Mouse (Mus musculus) kidney, embryonic 14.5 days (tissue): ENCODE measurements at regions not wholly inside any gene's neighbourhood (a gene's known extent, or its start where the extent isn't known, plus 50 kb on each side); places are given as distances from the start of the nearest gene placed in this dataset.
"Not testable (repeated sequence)": the region's sequence is repeated elsewhere in the genome, so short reads cannot be mapped to it uniquely, and the experiment has no call there.

Experiments used
- ATAC-seq: fragments of 200-750 bp; cut with Nextera tagmentation; 2 replicates; pipeline ENCODE4 v1.8.0; 2017; ENCODE audit warnings: moderate number of reproducible peaks, mild to moderate bottlenecking, moderate TSS enrichment, moderate library complexity; ENCODE audit not compliant: low FRiP score, low TSS enrichment
- H3K27ac ChIP-seq: fragments of 300-500 bp; sonication (generic); 2 replicates; pipeline ENCODE4 v1.5.1; 2014; ENCODE audit warnings: low read depth, mild to moderate bottlenecking, low read length, moderate library complexity, mixed read lengths
- H3K27me3 ChIP-seq: fragments of 300-500 bp; sonication (generic); 2 replicates; pipeline ENCODE4 v1.6.1; 2014; ENCODE audit warnings: mild to moderate bottlenecking, low read length; ENCODE audit not compliant: control insufficient read depth, insufficient read depth
- H3K36me3 ChIP-seq: fragments of 300-500 bp; sonication (generic); 2 replicates; pipeline ENCODE4 v1.6.1; 2014; ENCODE audit warnings: low read length, mixed read lengths; ENCODE audit not compliant: control insufficient read depth, insufficient read depth
- H3K4me1 ChIP-seq: fragments of 300-500 bp; sonication (generic); 2 replicates; pipeline ENCODE4 v1.6.1; 2014; ENCODE audit warnings: low read length, mixed read lengths; ENCODE audit not compliant: control insufficient read depth, insufficient read depth
- H3K4me2 ChIP-seq: fragments of 300-500 bp; sonication (generic); replicated peaks from 2 replicates; pipeline ENCODE4 v1.6.1; 2014; ENCODE audit warnings: low read depth, mild to moderate bottlenecking, low read length
- H3K4me3 ChIP-seq: fragments of 300-500 bp; sonication (generic); 2 replicates; pipeline ENCODE4 v1.5.1; 2014; ENCODE audit warnings: mild to moderate bottlenecking, low read length
- H3K9ac ChIP-seq: fragments of 300-500 bp; sonication (generic); 2 replicates; pipeline ENCODE4 v1.6.1; 2014; ENCODE audit warnings: low read depth, mild to moderate bottlenecking, low read length, moderate library complexity
- H3K9me3 ChIP-seq: fragments of 300-500 bp; sonication (generic); 2 replicates; pipeline ENCODE4 v1.6.1; 2016; ENCODE audit warnings: low read length; ENCODE audit not compliant: control insufficient read depth
- WGBS: fragments of 180-500 bp; shearing (Covaris S2); extraction: QIAGEN DNeasy Blood & Tissue Kit; methylation state at CpG from one replicate; pipeline ENCODE4 v1.1.7; 2014; 5-methylcytosine and 5-hydroxymethylcytosine counted together

DNA sequence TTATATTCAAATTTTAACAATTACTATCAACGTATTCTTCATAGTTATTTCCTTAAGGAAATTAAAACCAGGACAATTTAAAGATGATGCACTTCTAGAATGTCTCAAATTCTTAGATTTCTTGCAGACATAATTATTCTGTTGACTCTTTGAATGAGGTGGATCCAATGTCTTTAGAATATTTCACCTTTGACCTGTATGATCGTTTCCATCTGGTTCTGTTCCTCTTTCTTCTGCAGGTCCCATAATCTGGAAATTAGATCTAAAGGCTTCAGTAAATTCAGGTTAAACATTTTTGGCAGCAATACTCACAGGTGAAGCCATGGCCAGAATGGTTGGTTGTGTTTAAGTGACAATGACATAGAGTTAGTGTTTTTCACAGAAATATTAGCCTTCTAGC, 982.4 kb downstream of the Car8 start:
- 69% methylated on average over 2 of the region's 2 CpGs for WGBS
- H3K4me2 ChIP-seq = no peak overlapping the region
- H3K27me3 ChIP-seq = no peaks in the 10 kb centered on the region
- H3K4me3 ChIP-seq = no peak overlapping the region
- H3K9ac ChIP-seq = no peak overlapping the region
- no peaks in the 10 kb centered on the region for H3K4me1 ChIP-seq
- no peak overlapping the region for H3K27ac ChIP-seq
- H3K9me3 ChIP-seq = no peaks in the 10 kb centered on the region
- H3K36me3 ChIP-seq = no peaks in the 10 kb centered on the region
- no peak for ATAC-seq

DNA sequence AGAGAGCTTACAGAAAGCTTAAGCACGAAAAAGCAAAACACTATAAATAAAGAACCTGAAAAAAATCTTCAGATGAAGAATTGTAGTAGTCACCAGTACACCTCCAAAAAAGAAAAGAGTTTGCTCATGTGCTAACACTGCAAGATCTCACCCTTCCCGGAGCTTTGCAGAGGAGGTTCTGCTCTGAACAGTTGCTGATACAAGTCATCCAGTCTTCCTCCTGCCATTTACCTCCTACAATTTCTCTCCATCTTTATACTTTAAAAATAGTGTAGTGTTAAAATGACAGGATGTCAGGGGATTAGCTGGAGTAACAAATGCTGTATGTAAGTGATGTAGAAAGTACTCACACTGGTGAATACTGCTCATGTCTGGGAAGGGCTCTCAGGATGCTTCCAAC, 985.2 kb downstream of the Car8 start:
- no peak overlapping the region for H3K9ac ChIP-seq
- ATAC-seq = no peak
- H3K27ac ChIP-seq = no peak overlapping the region
- 72% methylated on average over 2 of the region's 2 CpGs for WGBS
- no peaks in the 10 kb centered on the region for H3K36me3 ChIP-seq
- no peaks in the 10 kb centered on the region for H3K9me3 ChIP-seq
- H3K4me1 ChIP-seq = no peaks in the 10 kb centered on the region
- no peaks in the 10 kb centered on the region for H3K27me3 ChIP-seq
- no peak overlapping the region for H3K4me2 ChIP-seq
- no peak overlapping the region for H3K4me3 ChIP-seq

DNA sequence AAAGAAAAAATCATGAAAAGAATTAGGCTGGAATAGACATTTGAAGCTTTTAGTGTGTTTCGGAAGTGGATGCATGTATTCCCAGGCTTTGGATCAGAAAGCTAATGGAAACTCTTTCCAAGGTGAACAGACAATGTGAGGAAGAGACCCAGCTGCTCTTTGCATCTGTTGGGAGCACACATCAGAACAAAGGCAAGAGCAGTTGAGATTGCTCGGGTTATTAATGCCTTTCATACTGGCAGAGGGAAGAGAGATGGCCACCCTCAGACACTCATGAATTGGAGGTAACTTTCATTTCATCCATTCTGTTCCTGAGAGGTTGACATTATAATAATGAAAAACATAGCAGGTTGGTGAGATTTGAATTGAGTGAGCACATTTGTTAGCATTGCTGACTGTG, 987.2 kb downstream of the Car8 start:
- no peaks in the 10 kb centered on the region for H3K9me3 ChIP-seq
- no peak overlapping the region for H3K4me3 ChIP-seq
- no peak overlapping the region for H3K27ac ChIP-seq
- no peak overlapping the region for H3K4me2 ChIP-seq
- no peaks in the 10 kb centered on the region for H3K27me3 ChIP-seq
- no peak overlapping the region for H3K9ac ChIP-seq
- H3K36me3 ChIP-seq = no peaks in the 10 kb centered on the region
- no peak for ATAC-seq
- no peaks in the 10 kb centered on the region for H3K4me1 ChIP-seq
- WGBS = 93% methylated on average over 2 of the region's 2 CpGs

DNA sequence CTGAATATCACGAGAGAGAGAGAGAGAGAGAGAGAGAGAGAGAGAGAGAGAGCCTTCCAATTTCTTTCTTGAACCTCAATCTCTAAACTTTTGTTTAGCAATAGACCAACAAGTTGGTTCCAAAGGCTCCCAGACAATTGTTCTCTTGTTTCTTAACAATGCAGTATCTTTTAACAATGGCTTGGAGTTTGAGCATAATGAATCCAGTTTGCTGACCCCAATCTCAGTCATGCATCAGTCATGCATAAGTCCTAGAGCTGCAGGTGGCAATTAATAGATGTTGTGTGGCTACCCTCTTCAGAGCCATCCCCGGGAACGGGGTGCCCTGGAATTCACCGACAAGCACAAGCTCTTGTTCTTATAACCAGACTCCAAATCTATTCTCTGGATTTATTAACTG, 991.0 kb downstream of the Car8 start:
- no peaks in the 10 kb centered on the region for H3K4me1 ChIP-seq
- WGBS = 88% methylated on average over 4 of the region's 4 CpGs
- H3K36me3 ChIP-seq = no peaks in the 10 kb centered on the region
- H3K9ac ChIP-seq = no peak overlapping the region
- ATAC-seq = no peak
- no peak overlapping the region for H3K27ac ChIP-seq
- no peak overlapping the region for H3K4me2 ChIP-seq
- no peak overlapping the region for H3K4me3 ChIP-seq
- H3K9me3 ChIP-seq = no peaks in the 10 kb centered on the region
- no peaks in the 10 kb centered on the region for H3K27me3 ChIP-seq

DNA sequence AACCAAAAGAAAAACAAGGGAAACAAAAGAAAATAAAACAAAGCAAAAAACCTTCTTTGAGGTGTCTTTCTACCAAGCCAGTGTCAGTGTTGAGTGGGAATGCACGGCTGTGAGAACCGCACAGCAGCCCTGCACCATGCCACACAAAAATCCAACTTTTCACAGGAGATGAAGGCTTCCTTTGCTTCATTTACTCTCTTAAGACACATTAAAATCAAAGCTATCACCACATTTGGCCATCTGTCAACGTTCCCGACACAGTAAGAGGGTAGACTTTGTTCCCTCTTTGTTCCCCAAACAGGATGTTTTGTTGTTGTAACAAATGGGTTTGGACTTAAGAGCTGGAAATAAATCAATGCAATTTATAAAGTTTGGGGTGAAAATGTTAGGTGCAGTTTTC, 991.6 kb downstream of the Car8 start:
- H3K9me3 ChIP-seq = no peaks in the 10 kb centered on the region
- no peak for ATAC-seq
- no peak overlapping the region for H3K4me2 ChIP-seq
- WGBS = 55% methylated on average over 4 of the region's 4 CpGs
- H3K4me1 ChIP-seq = no peaks in the 10 kb centered on the region
- no peak overlapping the region for H3K9ac ChIP-seq
- no peaks in the 10 kb centered on the region for H3K36me3 ChIP-seq
- H3K27me3 ChIP-seq = no peaks in the 10 kb centered on the region
- no peak overlapping the region for H3K27ac ChIP-seq
- no peak overlapping the region for H3K4me3 ChIP-seq

- no peak overlapping the region for H3K27ac ChIP-seq
- H3K4me3 ChIP-seq = no peak overlapping the region
- H3K27me3 ChIP-seq = no peaks in the 10 kb centered on the region
- no peak overlapping the region for H3K9ac ChIP-seq
- H3K9me3 ChIP-seq = no peaks in the 10 kb centered on the region
- H3K4me2 ChIP-seq = no peak overlapping the region
- H3K36me3 ChIP-seq = no peaks in the 10 kb centered on the region
- 82% methylated on average over 4 of the region's 4 CpGs for WGBS
- ATAC-seq = no peak
- no peaks in the 10 kb centered on the region for H3K4me1 ChIP-seq
Measured at GRCm38 (mm10) chr4:7246828-7247227, 992.0 kb downstream of the Car8 start.

- Histone ChIP-seq H3K27ac (no peak overlapping the region), H3K4me3 (no peak overlapping the region), H3K36me3 (no peaks in the 10 kb centered on the region), H3K27me3 (no peaks in the 10 kb centered on the region), H3K4me1 (no peaks in the 10 kb centered on the region), H3K9ac (no peak overlapping the region), H3K4me2 (no peak overlapping the region), H3K9me3 (no peaks in the 10 kb centered on the region)
- 85% methylated on average over 2 of the region's 2 CpGs for WGBS
- no peak for ATAC-seq
Measured at GRCm38 (mm10) chr4:7245653-7246052, 993.2 kb downstream of the Car8 start.

DNA sequence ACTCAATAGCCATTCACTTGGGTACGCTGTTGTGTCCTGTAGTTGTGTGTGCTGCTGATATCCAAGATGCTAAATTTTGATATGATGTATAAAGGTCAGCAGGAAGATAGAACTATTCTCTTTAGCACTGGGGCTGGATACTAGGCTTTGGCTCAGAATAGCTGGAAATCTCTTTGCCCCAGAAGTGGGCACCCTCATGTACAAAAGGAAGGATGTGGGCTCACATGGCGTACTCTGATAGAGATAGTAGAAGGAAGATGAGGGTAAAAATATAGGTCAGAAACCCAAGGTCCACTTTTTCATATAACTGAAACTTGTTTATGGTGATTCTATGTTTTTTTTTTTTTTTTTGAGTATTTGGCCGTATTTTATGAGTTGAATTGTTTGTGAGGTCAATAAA, 1001.0 kb downstream of the Car8 start:
- ATAC-seq = no peak
- H3K9me3 ChIP-seq = peaks cover 4% of the 10 kb centered on the region; the same call in 1 of the 2 replicates
- no peak overlapping the region for H3K9ac ChIP-seq
- no peak overlapping the region for H3K4me3 ChIP-seq
- no peaks in the 10 kb centered on the region for H3K4me1 ChIP-seq
- H3K27me3 ChIP-seq = no peaks in the 10 kb centered on the region
- WGBS = 83% methylated on average over 3 of the region's 3 CpGs
- H3K36me3 ChIP-seq = no peaks in the 10 kb centered on the region
- H3K27ac ChIP-seq = no peak overlapping the region
- H3K4me2 ChIP-seq = no peak overlapping the region

GRCm38 (mm10) chr4:7234537-7234936, 1004.3 kb downstream of the Car8 start:
- not testable (repeated sequence) for H3K27me3 ChIP-seq, H3K27ac ChIP-seq, H3K4me1 ChIP-seq, H3K4me3 ChIP-seq, H3K9me3 ChIP-seq, H3K9ac ChIP-seq, H3K4me2 ChIP-seq, H3K36me3 ChIP-seq, ATAC-seq
- WGBS = 93% methylated on average over 6 of the region's 6 CpGs

- no peaks in the 10 kb centered on the region for H3K4me1 ChIP-seq
- H3K36me3 ChIP-seq = no peaks in the 10 kb centered on the region
- no peak overlapping the region for H3K4me2 ChIP-seq
- H3K4me3 ChIP-seq = no peak overlapping the region
- 77% methylated on average over 2 of the region's 2 CpGs for WGBS
- H3K9me3 ChIP-seq = no peaks in the 10 kb centered on the region
- H3K27ac ChIP-seq = no peak overlapping the region
- no peaks in the 10 kb centered on the region for H3K27me3 ChIP-seq
- ATAC-seq = no peak
- no peak overlapping the region for H3K9ac ChIP-seq
Measured at GRCm38 (mm10) chr4:7228980-7229379, 1009.9 kb downstream of the Car8 start.
